29 mouse cellular contexts compared by ENCODE assay signal in genomic region chr6:36455071-36455470, GRCm38 (mm10).
DNase-seq lines count a peak whose midpoint lies in the region; ATAC-seq and TF ChIP-seq lines count a peak whose summit lies in the region.
"Had no signal": no experiment of that assay in that cellular context is flagged by ENCODE, and none has a peak within 500 bp of the region (broad histone marks: within the 10 kb centered on the region; RNA-seq: fewer than 3 reads in every experiment).

No protein-coding gene starts in this region.

- ATAC-seq in heart, embryonic 15.5 days (replicated peaks; ENCODE audit: insufficient number of reproducible peaks, insufficient read depth, low FRiP score, low read depth): peak; percentile 76
- ATAC-seq in hindbrain, postnatal 0 days: no peak
- ATAC-seq: forebrain, embryonic 13.5 days; hindbrain, embryonic 16.5 days; intestine, embryonic 15.5 days had no signal

- H3K4me1 ChIP-seq in heart, embryonic 10.5 days: peaks cover 21% of the 10 kb centered on the region
- peaks cover 33% of the 10 kb centered on the region for H3K4me1 ChIP-seq in heart, embryonic 15.5 days (replicated peaks)
- H3K4me1 ChIP-seq in hindbrain, postnatal 0 days (ENCODE audit: insufficient read depth, low read length): no peaks in the 10 kb centered on the region
- no peaks in the 10 kb centered on the region for H3K4me1 ChIP-seq in cerebellum, adult 2 months (ENCODE audit: control insufficient read depth, insufficient read depth, low read length)
- H3K4me1 ChIP-seq: forebrain, embryonic 13.5 days; intestine, embryonic 15.5 days; limb, embryonic 13.5 days; liver, embryonic 13.5 days; midbrain, embryonic 12.5 days; neural tube, embryonic 12.5 days had no signal

- TF ChIP-seq CTCF in hindbrain, postnatal 0 days (IDR thresholded peaks at IDR 0.05; ENCODE audit: low read depth): no peak
- no peak for TF ChIP-seq CTCF in cerebellum, adult 2 months (IDR thresholded peaks at IDR 0.05; ENCODE audit: borderline replicate concordance, insufficient read depth, low read depth, low read length)

- H3K4me3 ChIP-seq in heart, embryonic 10.5 days: no peak overlapping the region
- H3K4me3 ChIP-seq in heart, embryonic 15.5 days: no peak overlapping the region
- no peak overlapping the region for H3K4me3 ChIP-seq in hindbrain, postnatal 0 days (ENCODE audit: low read length)
- H3K4me3 ChIP-seq in cerebellum, adult 2 months (replicated peaks; ENCODE audit: insufficient read depth, low read depth, low read length): no peak overlapping the region
- H3K4me3 ChIP-seq: forebrain, embryonic 13.5 days; intestine, embryonic 15.5 days; layer of hippocampus, adult 2 months; left cerebral cortex, adult 2 months; limb, embryonic 13.5 days; liver, embryonic 13.5 days; midbrain, embryonic 12.5 days; myocyte; neural tube, embryonic 12.5 days had no signal

- H3K36me3 ChIP-seq in heart, embryonic 10.5 days: no peaks in the 10 kb centered on the region
- H3K36me3 ChIP-seq in heart, embryonic 15.5 days: no peaks in the 10 kb centered on the region
- no peaks in the 10 kb centered on the region for H3K36me3 ChIP-seq in hindbrain, postnatal 0 days (ENCODE audit: insufficient read depth, low read length)
- H3K36me3 ChIP-seq: G1E; intestine, embryonic 15.5 days; limb, embryonic 13.5 days; liver, embryonic 13.5 days; midbrain, embryonic 12.5 days; neural tube, embryonic 12.5 days had no signal

- H3K27me3 ChIP-seq in heart, embryonic 10.5 days (ENCODE audit: insufficient read depth, poor library complexity, severe bottlenecking): no peaks in the 10 kb centered on the region
- no peaks in the 10 kb centered on the region for H3K27me3 ChIP-seq in heart, embryonic 15.5 days
- no peaks in the 10 kb centered on the region for H3K27me3 ChIP-seq in hindbrain, postnatal 0 days (ENCODE audit: insufficient read depth, low read length)
- H3K27me3 ChIP-seq in cerebellum, adult 2 months (ENCODE audit: control insufficient read depth, insufficient read depth, low read length): no peaks in the 10 kb centered on the region
- H3K27me3 ChIP-seq: forebrain, embryonic 13.5 days; intestine, embryonic 15.5 days; limb, embryonic 13.5 days; liver, embryonic 13.5 days; midbrain, embryonic 12.5 days; neural tube, embryonic 12.5 days had no signal

- peak; percentile 94 for DNase-seq in heart, adult 11 months
- DNase-seq in heart, postnatal 25 days (ENCODE audit: low spot score): no peak
- DNase-seq in heart, embryonic 10.5 days (ENCODE audit: low spot score): no peak
- no peak for DNase-seq in hindbrain, postnatal 0 days (ENCODE audit: low spot score)
- DNase-seq in cerebellum, adult 2 months: no peak
- no peak for DNase-seq in thymus, postnatal 4 days
- DNase-seq: cerebellum, adult 9-10 months; cerebellum, postnatal 36 days; gastrocnemius, postnatal 14 days; kidney, adult 2 months; kidney, postnatal 36 days; liver, embryonic 13.5 days; lung, embryonic 14.5 days; lung, postnatal 14 days; right cerebral cortex, adult 18-20 months; thymus, adult 18-20 months; thymus, postnatal 25 days had no signal

- intact Hi-C loops in heart, postnatal 25 days (cut with DNase I): no loop called here

- peak overlapping the region; percentile 9; the same call in 1 of the 2 replicates for H3K27ac ChIP-seq in heart, embryonic 10.5 days
- peak overlapping the region; percentile 76 for H3K27ac ChIP-seq in heart, embryonic 15.5 days
- H3K27ac ChIP-seq in hindbrain, postnatal 0 days: no peak overlapping the region
- H3K27ac ChIP-seq in cerebellum, adult 2 months (ENCODE audit: insufficient read depth, low read length): no peak overlapping the region
- H3K27ac ChIP-seq: forebrain, embryonic 13.5 days; intestine, embryonic 15.5 days; layer of hippocampus, adult 2 months; left cerebral cortex, adult 2 months; limb, embryonic 13.5 days; liver, embryonic 13.5 days; midbrain, embryonic 12.5 days; neural tube, embryonic 12.5 days; stomach, postnatal 0 days had no signal

- H3K9ac ChIP-seq in heart, embryonic 15.5 days: no peak overlapping the region
- H3K9ac ChIP-seq in hindbrain, postnatal 0 days (replicated peaks; ENCODE audit: low read length): no peak overlapping the region
- H3K9ac ChIP-seq: forebrain, embryonic 13.5 days; intestine, embryonic 15.5 days; limb, embryonic 13.5 days; liver, embryonic 13.5 days; lung, embryonic 14.5 days; midbrain, embryonic 12.5 days; neural tube, embryonic 12.5 days had no signal

- H3K9me3 ChIP-seq in heart, embryonic 10.5 days: no peaks in the 10 kb centered on the region
- no peaks in the 10 kb centered on the region for H3K9me3 ChIP-seq in heart, embryonic 15.5 days (replicated peaks)
- no peaks in the 10 kb centered on the region for H3K9me3 ChIP-seq in hindbrain, postnatal 0 days (ENCODE audit: low read length)
- H3K9me3 ChIP-seq: forebrain, embryonic 13.5 days; G1E; intestine, embryonic 15.5 days; limb, embryonic 13.5 days; liver, embryonic 13.5 days; midbrain, embryonic 12.5 days; neural tube, embryonic 12.5 days had no signal

- no peak overlapping the region for H3K4me2 ChIP-seq in heart, embryonic 15.5 days
- no peak overlapping the region for H3K4me2 ChIP-seq in hindbrain, postnatal 0 days (ENCODE audit: low read depth, low read length)
- H3K4me2 ChIP-seq: forebrain, embryonic 13.5 days; intestine, embryonic 15.5 days; limb, embryonic 13.5 days; liver, embryonic 13.5 days; lung, embryonic 14.5 days; midbrain, embryonic 12.5 days; neural tube, embryonic 12.5 days had no signal

- TF ChIP-seq POLR2A in cerebellum, adult 2 months (IDR thresholded peaks at IDR 0.05; ENCODE audit: borderline replicate concordance, insufficient read depth, low read length): no peak

Comparison
In these comparisons a context has a peak if more than half of its experiments do, and no peak if none do; other contexts are left out.
1. H3K27ac ChIP-seq: peak in heart, embryonic 10.5 days (single experiment) and heart, embryonic 15.5 days (single experiment); none in hindbrain, postnatal 0 days (single experiment) and cerebellum, adult 2 months (single experiment).